Mouse (Mus musculus): ENCODE results near the gene Zfp36l1. TPM values are rescaled to one million over a fixed set of nuclear protein-coding genes. Genes with fewer than 3 reads are reported as not detected.

Gene Zfp36l1
- total and polyA plus RNA-seq, 2 experiments from 2014 or later: 24.1 to 37.0 TPM

DNA sequence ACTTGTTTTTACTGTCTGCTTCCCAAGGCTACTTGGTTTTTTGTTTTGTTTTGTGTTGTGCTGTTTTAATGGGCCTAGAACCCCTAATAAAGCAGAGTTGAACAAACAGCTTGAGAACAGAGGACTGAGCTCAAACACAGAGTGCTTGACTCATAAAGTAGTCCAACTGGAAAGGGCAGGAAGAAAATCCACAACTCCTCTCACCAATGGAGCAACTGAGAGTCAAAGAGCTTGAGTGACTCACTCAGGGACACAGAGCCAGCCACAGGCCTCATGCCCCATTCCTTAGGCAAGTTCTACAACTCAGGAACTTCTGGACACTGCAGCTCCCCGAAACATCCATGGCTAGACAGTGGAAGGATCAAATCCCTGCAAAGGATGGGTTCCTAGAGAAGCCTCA lies 14.0 kb downstream of the Zfp36l1 start:
- Histone ChIP-seq H3K27me3 (ENCODE audit: insufficient read depth, low read length) (no peaks in the 10 kb centered on the region), H3K27ac (ENCODE audit: low read depth, low read length) (no peak overlapping the region), H3K9ac (no peak overlapping the region), H3K4me1 (ENCODE audit: insufficient read depth) (no peaks in the 10 kb centered on the region), H3K9me3 (ENCODE audit: low read length) (no peaks in the 10 kb centered on the region), H3K36me3 (ENCODE audit: insufficient read depth) (no peaks in the 10 kb centered on the region), H3K4me3 (ENCODE audit: low read depth, low read length) (no peak overlapping the region), H3K4me2 (ENCODE audit: low read depth) (no peak overlapping the region)
- 91% methylated on average over 1 of the region's 1 CpGs for whole genome bisulfite sequencing
- TF ChIP-seq CTCF (IDR thresholded peaks at IDR 0.05; ENCODE audit: low read depth): no peak
- no peak for DNase-seq
- ATAC-seq: no peak

DNA sequence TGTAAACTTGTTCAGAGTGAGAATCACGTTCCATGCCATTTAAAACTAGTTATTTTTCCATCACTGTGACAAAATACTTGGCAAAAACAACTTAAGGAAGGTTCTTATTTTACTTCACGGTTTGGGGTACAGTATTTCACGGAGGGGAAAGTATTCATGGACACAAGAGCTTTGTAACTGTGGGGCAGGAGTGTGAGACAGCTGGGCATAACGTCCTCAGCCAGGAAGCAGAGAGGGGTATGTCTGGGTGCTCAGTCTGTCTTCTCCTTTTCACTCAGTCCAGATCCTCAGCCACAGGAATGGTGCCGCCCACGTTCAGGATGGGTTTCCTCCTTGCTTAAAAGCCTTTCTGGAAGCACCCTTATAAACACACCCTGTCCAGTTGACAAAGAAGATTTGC lies 16.1 kb downstream of the Zfp36l1 start:
- no peak overlapping the region for H3K9ac ChIP-seq
- 82% methylated on average over 6 of the region's 6 CpGs for WGBS
- ATAC-seq: no peak

DNA sequence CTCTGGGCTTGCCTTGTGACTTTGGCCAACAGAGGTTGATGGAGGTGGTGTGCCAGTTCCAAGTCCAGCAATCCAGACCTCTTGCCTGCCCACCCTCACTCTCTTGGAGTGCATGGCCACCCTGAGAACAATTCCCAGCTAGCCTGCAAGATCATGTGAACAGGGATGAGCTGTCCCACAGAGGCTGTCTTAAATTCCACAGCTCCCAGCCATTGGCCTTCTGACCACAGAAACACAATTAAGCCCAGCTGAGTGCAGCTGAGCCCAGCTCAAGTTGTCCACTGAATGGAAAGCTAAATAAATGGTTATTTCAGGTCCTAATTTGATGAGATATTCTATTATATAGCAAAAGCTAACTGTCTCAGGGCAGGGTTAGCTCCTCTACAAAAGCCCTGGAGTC lies 20.0 kb downstream of the Zfp36l1 start:
- TF ChIP-seq CTCF (IDR thresholded peaks at IDR 0.05; ENCODE audit: low read depth): no peak
- H3K9me3 ChIP-seq (ENCODE audit: low read length): no peaks in the 10 kb centered on the region
- no peak overlapping the region for H3K4me3 ChIP-seq (ENCODE audit: low read depth, low read length)
- H3K9ac ChIP-seq: no peak overlapping the region
- no peaks in the 10 kb centered on the region for H3K4me1 ChIP-seq (ENCODE audit: insufficient read depth)
- H3K27me3 ChIP-seq (ENCODE audit: insufficient read depth, low read length): no peaks in the 10 kb centered on the region
- H3K4me2 ChIP-seq (ENCODE audit: low read depth): no peak overlapping the region
- DNase-seq (no peak), ATAC-seq (no peak)
- H3K36me3 ChIP-seq (ENCODE audit: insufficient read depth): no peaks in the 10 kb centered on the region
- H3K27ac ChIP-seq (ENCODE audit: low read depth, low read length): no peak overlapping the region

More for the DNA sequence above, 16.1 kb downstream of the Zfp36l1 start:
- no peaks in the 10 kb centered on the region for H3K9me3 ChIP-seq (ENCODE audit: low read length)
- no peak for TF ChIP-seq CTCF (IDR thresholded peaks at IDR 0.05; ENCODE audit: low read depth)
- no peaks in the 10 kb centered on the region for H3K36me3 ChIP-seq (ENCODE audit: insufficient read depth)
- H3K4me2 ChIP-seq (ENCODE audit: low read depth): no peak overlapping the region
- no peak for DNase-seq
- no peak overlapping the region for H3K27ac ChIP-seq (ENCODE audit: low read depth, low read length)
- H3K27me3 ChIP-seq (ENCODE audit: insufficient read depth, low read length): no peaks in the 10 kb centered on the region
- no peaks in the 10 kb centered on the region for H3K4me1 ChIP-seq (ENCODE audit: insufficient read depth)
- H3K4me3 ChIP-seq (ENCODE audit: low read depth, low read length): no peak overlapping the region

DNA sequence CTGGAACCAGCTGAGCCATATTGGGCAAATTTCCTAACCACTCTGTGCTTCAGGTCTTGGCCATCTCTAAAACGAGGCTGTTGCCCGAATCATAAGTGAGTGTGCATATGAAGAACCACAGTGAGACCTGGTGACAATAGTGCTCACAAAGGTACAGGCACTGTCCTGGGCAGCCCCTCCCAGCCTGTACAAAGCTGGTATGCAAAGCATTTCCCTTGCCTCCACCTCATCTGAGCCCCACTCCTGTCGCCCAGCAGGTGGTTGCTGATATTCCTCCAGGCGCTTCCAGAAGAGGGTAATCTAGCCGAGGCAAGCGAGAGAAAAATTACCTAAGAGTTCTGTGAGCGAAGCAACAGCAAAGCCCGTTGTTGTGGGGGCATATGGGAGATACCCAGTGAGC lies 21.7 kb downstream of the Zfp36l1 start:
- no peak for DNase-seq
- TF ChIP-seq CTCF (IDR thresholded peaks at IDR 0.05; ENCODE audit: low read depth): no peak
- no peaks in the 10 kb centered on the region for H3K9me3 ChIP-seq (ENCODE audit: low read length)
- ATAC-seq: no peak
- H3K4me1 ChIP-seq (ENCODE audit: insufficient read depth): no peaks in the 10 kb centered on the region
- 62% methylated on average over 8 of the region's 8 CpGs for WGBS
- no peak overlapping the region for H3K4me2 ChIP-seq (ENCODE audit: low read depth)
- H3K27me3 ChIP-seq (ENCODE audit: insufficient read depth, low read length): no peaks in the 10 kb centered on the region
- no peaks in the 10 kb centered on the region for H3K36me3 ChIP-seq (ENCODE audit: insufficient read depth)
- H3K4me3 ChIP-seq (ENCODE audit: low read depth, low read length): no peak overlapping the region
- H3K27ac ChIP-seq (ENCODE audit: low read depth, low read length): no peak overlapping the region
- H3K9ac ChIP-seq: no peak overlapping the region

DNA sequence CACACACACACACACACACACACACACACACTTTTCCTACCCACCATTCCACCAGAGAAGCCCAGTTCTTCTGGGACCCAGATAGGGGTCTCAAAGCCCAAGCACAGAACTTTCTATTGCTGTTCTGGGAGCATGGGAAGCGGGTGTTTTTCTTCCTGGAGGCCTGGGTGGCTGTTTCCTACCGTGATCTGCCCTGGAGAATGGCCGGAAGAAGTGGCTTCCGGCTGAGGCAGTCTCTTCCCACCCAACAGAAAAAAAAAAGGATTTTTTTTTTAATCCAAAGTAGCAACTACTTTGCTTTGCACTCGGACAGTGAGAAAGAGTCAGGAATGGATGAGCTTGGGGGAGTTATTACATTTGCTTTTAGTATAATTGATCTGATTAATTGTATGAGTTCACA lies 22.3 kb downstream of the Zfp36l1 start:
- Histone ChIP-seq H3K4me2 (ENCODE audit: low read depth) (no peak overlapping the region), H3K27me3 (ENCODE audit: insufficient read depth, low read length) (no peaks in the 10 kb centered on the region), H3K4me1 (ENCODE audit: insufficient read depth) (no peaks in the 10 kb centered on the region), H3K9me3 (ENCODE audit: low read length) (no peaks in the 10 kb centered on the region), H3K36me3 (ENCODE audit: insufficient read depth) (no peaks in the 10 kb centered on the region), H3K27ac (ENCODE audit: low read depth, low read length) (no peak overlapping the region), H3K9ac (no peak overlapping the region), H3K4me3 (ENCODE audit: low read depth, low read length) (no peak overlapping the region)
- 78% methylated on average over 5 of the region's 5 CpGs for WGBS
- no peak for TF ChIP-seq CTCF (IDR thresholded peaks at IDR 0.05; ENCODE audit: low read depth)
- DNase-seq (no peak), ATAC-seq (no peak)

DNA sequence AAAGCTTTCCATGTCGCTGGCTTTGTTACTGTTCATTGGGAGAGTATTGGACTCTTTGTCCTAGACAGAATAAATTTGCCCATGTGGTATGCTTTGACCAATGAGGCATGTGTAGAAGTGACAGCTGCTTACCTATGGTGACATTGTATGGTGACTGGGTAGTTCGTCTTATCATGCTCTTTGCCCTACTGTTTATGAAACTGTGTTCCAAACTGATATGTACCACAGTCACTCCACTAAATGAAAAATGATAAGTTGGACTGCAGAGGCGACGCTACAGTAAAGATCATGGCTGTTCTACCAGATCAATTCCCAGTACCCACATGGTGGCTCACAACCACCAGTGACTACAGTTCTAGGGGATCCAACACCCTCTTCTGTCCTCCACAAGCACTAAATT lies 24.7 kb downstream of the Zfp36l1 start:
- no peaks in the 10 kb centered on the region for H3K9me3 ChIP-seq (ENCODE audit: low read length)
- no peak overlapping the region for H3K9ac ChIP-seq
- no peaks in the 10 kb centered on the region for H3K4me1 ChIP-seq (ENCODE audit: insufficient read depth)
- 86% methylated on average over 4 of the region's 4 CpGs for WGBS
- no peak for TF ChIP-seq CTCF (IDR thresholded peaks at IDR 0.05; ENCODE audit: low read depth)
- H3K27ac ChIP-seq (ENCODE audit: low read depth, low read length): no peak overlapping the region
- no peak overlapping the region for H3K4me2 ChIP-seq (ENCODE audit: low read depth)
- DNase-seq: no peak
- ATAC-seq: no peak
- H3K36me3 ChIP-seq (ENCODE audit: insufficient read depth): no peaks in the 10 kb centered on the region
- H3K4me3 ChIP-seq (ENCODE audit: low read depth, low read length): no peak overlapping the region
- no peaks in the 10 kb centered on the region for H3K27me3 ChIP-seq (ENCODE audit: insufficient read depth, low read length)

DNA sequence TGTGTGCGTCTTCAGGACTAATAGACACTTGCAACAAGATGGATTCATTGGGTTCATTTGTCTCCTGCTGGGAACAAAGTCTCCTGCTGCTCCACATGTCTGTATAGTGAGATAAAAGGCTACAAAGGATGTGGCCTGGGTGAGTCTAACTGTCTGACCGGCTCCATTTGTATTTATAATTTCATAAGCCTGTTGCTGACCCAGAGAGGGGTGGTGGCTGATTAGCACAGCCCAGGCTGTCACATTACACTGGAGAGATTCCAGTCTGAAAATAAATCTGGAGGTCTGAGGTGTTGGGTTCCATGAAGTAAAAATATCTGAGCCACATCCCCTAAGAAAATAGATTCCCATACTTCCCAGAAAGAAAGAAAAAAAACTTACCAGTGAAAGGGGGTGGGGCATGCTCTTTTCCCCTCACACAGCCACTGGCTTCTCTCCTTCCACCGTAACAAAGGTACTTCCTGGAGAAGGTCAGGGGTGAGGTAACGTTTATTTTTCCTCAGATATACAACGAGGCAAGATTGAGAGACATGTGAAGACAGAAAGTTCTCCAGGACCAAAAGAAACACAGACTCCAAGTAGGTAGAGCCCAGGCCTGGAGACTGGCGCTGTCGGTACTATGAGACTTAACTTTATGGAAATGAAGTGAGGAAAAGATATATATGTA lies 28.2 kb downstream of the Zfp36l1 start:
- Histone ChIP-seq H3K27ac (ENCODE audit: low read depth, low read length) (no peak overlapping the region), H3K27me3 (ENCODE audit: insufficient read depth, low read length) (no peaks in the 10 kb centered on the region), H3K36me3 (ENCODE audit: insufficient read depth) (no peaks in the 10 kb centered on the region), H3K9me3 (ENCODE audit: low read length) (no peaks in the 10 kb centered on the region), H3K4me2 (ENCODE audit: low read depth) (no peak overlapping the region), H3K4me3 (ENCODE audit: low read depth, low read length) (no peak overlapping the region), H3K4me1 (ENCODE audit: insufficient read depth) (no peaks in the 10 kb centered on the region), H3K9ac (no peak overlapping the region)
- DNase-seq: no peak
- TF ChIP-seq CTCF (IDR thresholded peaks at IDR 0.05; ENCODE audit: low read depth): no peak
- WGBS: 71% methylated on average over 7 of the region's 7 CpGs
- ATAC-seq: no peak

Measured in forebrain, postnatal 0 days (tissue).